Mouse (Mus musculus): ENCODE results near the gene Map2k2.
"Not testable (repeated sequence)": the region's sequence is repeated elsewhere in the genome, so short reads cannot be mapped to it uniquely, and the experiment has no call there.

DNA sequence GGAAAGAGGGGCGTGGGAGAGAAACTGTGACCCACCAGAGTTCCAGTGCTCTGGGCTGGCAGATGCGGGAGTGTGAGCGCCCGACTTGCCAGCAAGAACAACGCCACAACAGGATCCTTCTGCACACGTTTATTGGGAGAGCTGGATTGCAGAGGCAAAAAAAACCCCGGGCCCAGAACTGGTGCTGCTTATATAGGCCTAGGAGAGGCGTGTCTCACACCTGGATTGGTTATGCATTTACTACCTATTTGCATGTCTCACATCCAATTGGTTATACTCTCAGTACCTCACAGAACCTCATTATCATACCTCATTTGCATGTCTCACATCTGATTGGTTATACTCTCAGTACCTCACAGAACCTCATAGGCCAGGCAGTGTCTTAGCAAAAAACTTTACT, 41.2 kb upstream of the Map2k2 start:
- not testable (repeated sequence) for TF ChIP-seq POLR2A (IDR thresholded peaks at IDR 0.05; ENCODE audit: insufficient read depth, low read length); EP300 (IDR thresholded peaks at IDR 0.05; ENCODE audit: insufficient read depth, low read depth, low read length)
